Mouse (Mus musculus) urinary bladder, postnatal 25 days (tissue): ENCODE measurements around the gene Rbpj.
"Not testable (repeated sequence)": the region's sequence is repeated elsewhere in the genome, so short reads cannot be mapped to it uniquely, and the experiment has no call there.

Experiments used
- DNase-seq: peaks from one replicate; pipeline ENCODE4 v3.0.0; 2022; ENCODE audit warnings: low spot score

Gene Rbpj

DNA sequence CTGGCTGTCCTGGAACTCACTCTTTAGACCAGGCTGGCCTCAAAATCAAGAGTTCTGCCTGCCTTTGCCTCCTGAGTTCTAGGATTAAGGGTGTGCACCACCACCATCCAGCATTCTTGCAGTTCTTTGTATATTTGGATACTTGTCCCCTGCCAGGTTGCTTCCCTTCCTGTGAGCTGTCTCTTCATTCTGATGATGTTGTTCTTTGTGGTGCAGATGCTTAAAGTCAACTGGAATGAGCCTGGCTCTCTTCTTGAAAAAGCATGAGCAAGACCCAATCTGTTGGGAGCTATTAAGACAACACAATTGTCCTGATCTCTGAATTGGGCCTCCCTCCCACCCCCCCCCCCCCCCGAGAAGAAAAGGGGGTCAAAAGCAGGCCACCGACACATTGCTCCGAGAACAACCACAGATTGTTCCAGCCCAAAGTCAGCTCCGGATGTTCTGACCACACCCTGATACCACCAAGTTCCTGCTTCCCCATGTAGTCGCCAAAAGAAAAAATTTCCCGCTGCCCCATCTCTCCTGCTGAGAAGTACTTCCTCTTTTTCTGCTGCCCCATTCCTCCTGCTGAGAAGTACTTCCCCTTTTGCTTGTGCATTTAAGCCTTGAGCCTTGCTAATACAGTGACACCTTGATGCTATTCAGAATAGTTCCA lies 207.7 kb downstream of the Rbpj start:
- not testable (repeated sequence) for DNase-seq

DNA sequence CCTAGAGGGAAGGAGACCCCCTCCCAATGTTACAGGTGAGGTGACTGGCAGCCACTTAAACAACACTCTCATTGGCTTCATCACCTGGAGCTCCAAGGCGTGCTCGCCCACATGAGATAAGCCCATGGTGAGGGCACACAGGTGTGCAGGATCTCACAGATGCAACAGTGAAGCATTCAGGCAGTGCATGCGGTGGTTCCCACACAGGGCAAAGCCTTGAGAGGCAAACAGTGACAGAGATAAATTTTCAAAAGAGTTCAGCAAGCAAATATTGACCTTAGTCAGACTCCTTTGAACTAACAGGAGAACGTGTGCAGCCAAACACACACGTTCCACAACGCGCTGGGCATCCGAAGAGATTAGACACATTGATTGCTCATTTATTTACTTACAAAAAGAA lies 210.7 kb downstream of the Rbpj start:
- no peak for DNase-seq

GRCm38 (mm10) chr5:53678036-53678767 lies 212.2 kb downstream of the Rbpj start:
- DNase-seq = no peak

DNA sequence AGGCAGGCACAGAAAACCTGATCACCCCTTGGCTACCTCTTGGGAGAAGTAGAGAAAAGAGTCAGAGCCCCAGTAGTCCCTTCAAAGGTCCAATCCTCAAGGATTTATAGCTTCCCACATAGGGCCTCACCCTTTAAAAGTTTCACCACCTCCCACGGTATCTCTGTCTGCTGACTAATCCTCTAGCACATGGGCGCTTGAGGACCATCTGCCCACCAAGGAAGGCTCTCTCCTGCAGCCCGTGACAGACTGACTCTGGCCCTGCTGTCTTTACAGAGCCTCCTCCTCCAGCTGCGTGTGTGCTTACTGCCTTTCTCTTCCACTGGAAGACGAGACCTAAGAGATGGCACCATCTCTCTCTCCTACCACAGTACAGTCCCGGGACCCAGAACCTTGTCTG lies 213.7 kb downstream of the Rbpj start:
- DNase-seq = no peak

- DNase-seq = no peak
Measured at GRCm38 (mm10) chr5:53683916-53684315, 218.0 kb downstream of the Rbpj start.

DNA sequence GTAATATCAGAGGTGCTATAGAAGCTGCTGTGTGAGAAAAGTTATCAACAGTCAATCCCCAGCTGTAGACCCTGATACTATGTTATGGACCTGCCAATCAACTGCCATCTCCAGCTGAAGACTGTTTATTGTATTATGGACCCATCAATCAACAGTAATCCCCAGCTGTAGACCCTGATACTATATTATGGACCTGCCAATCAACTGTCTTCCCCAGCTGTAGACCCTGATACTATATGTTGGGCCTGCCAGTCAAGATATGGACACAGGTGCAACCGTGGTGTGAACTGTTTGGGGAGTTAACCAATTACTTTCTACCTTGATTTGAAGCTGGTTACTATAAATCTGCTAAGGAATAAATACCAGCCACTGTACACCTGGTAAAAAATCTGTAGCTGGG lies 218.5 kb downstream of the Rbpj start:
- no peak for DNase-seq

GRCm38 (mm10) chr5:53685623-53686022 lies 219.7 kb downstream of the Rbpj start:
- DNase-seq = no peak

DNA sequence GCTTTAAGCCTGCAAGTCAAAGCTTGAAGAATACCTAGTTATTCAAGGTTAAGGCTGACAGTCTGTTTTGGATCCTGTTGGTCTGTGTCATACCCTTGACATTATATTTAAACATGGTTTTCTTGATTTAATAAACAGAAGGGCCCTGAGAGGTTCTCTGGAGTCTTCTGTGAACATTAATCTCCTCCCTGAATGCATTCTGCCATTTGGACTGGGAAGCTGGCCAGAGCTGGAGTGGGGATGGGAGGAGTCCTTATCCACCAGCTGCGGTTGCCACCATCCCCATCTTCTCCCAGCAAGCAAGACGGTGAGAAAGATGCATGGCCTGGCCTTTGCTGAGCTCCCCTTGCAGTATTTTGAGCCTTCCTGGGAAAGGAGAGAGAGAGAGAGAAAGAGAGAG lies 220.4 kb downstream of the Rbpj start:
- DNase-seq = no peak

DNA sequence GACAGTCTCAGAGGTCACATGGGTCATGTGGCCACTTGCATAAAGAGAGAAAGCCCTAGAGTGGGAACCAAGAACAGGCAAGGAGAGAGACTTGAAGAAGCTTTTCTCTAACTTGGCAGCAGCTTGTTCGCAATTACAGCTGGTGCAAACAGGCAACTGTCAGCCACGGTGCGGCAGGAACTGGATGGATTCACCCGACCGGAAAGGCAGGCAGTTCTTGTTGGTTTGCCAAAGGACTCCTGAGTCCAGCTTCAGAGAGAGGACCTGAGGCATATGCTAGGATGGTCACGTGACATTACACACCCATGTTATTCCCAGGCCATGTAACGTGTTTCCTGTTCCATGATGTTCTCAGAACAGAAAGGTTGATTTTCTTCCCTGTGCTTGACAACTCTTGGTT lies 222.4 kb downstream of the Rbpj start:
- DNase-seq = no peak

DNA sequence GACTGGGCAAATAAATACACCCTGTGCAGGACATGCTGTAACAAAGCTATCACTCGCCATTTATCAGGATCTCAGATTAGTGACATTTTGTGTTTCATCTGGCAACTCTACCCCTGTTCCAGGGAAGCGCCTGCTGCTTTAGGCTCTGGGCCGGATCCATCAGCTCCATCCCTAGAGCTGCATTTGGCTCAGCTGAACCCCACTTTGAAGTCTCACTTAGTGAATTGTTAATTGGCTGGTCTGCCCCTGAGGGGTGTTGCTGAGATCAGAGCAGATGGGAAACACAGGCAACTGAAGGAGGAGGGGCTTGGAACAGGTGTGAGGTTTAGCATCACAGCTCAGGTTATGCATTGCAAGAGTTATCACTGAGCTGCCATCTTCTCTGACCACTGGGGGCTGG lies 225.6 kb downstream of the Rbpj start:
- DNase-seq = no peak

DNA sequence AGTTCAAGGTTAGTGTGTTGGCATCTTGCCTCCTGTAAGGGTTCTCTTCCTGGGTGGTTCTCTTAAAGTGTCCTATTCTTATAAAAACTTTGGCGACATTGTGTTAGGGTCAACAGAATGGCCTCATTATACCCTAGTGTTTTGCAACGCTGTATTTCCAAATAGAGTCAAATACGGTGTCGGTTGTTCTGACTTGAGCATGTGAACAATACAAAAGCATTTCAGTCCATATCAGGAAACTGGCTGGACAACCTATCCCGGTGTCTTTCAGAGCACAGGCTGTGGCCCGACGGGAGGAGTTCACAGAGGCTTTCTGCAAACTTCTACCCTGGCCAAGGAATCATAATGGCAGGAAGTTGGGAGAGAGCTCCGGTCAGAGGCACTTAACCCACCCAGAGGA lies 226.1 kb downstream of the Rbpj start:
- DNase-seq = no peak

DNA sequence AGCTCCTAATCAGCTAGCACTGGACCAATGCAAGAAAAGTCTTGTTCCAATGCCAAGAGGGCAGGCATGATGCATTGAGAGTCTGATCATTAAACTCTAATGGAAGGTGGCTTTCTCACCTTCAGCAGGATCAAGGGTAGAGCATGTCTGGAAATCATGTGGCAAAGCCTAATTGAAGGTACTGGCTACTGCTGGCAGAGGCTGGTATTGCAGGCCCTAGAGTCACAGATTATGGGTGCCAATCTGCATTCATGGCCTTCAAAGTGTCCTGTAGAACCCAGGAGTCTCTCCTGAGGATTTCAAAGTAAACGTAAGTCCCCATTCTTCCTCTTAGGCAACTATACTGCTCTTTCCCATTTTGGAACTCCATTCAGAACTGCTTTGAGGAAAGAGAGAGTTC lies 226.7 kb downstream of the Rbpj start:
- no peak for DNase-seq

DNA sequence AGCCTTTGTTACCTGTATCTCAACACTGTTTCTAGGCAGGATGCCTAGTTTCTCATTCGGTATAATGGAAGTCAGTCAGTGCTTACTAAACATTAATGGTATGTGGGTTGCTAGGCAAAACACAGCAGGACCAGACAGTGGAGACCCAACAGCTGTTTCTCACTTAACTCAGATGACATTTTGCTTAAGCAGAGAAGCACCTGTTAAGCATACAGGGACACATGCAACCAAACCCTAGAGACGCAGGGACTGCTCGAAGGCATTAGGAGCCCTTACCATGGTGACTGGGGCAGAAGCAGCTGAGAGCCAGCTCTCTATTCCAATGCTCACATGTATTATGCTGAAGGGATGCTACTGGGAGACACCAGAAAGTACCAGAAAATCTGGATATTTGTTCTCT lies 230.7 kb downstream of the Rbpj start:
- no peak for DNase-seq

GRCm38 (mm10) chr5:53697794-53698193 lies 231.8 kb downstream of the Rbpj start:
- DNase-seq = no peak

DNA sequence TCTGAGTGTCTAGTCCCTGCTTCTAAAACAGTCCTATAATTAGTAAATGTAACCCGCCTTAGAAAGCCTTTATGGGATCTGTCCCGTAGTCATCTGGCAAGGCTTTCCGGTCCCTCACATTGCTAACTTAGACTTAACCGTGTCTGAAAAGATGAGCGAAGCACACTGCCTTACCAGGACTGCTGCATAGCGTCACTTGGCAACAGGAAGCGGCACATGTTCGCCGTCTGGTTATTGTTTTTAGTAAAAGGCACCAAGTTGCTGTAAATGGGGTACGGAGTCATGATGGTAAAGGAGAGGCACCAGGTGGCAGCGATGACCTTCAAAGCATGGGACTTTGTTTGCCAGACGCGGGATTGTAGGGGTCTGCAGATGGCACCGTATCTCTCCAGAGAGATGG lies 236.7 kb downstream of the Rbpj start:
- DNase-seq = no peak
